Mouse (Mus musculus) thymus, adult 2 months (tissue): ENCODE data around the gene Minos1. TPM values are rescaled to one million over a fixed set of nuclear protein-coding genes. Genes with fewer than 3 reads are reported as not detected.

Experiments
- DNase-seq: peaks from one replicate; pipeline ENCODE4 v3.0.0; 2021
- H3K27ac ChIP-seq: fragments of 200-500 bp; 2 replicates; pipeline ENCODE4 v1.5.1; 2012; ENCODE audit warnings: low read length, control low read depth; ENCODE audit not compliant: control insufficient read depth, insufficient read depth
- H3K27me3 ChIP-seq: fragments of 200-500 bp; 2 replicates; pipeline ENCODE4 v1.6.1; 2012; ENCODE audit warnings: mild to moderate bottlenecking, low read length, moderate library complexity, mixed read lengths; ENCODE audit not compliant: control insufficient read depth, insufficient read depth
- H3K36me3 ChIP-seq: fragments of 200-500 bp; 2 replicates; pipeline ENCODE4 v1.6.1; 2012; ENCODE audit warnings: mild to moderate bottlenecking, low read length, moderate library complexity; ENCODE audit not compliant: control insufficient read depth, insufficient read depth
- H3K4me1 ChIP-seq: fragments of 200-500 bp; replicated peaks from 2 replicates; pipeline ENCODE4 v1.6.1; 2012; ENCODE audit warnings: low read length; ENCODE audit not compliant: control insufficient read depth, insufficient read depth
- H3K4me3 ChIP-seq: fragments of 200-500 bp; 2 replicates; pipeline ENCODE4 v1.5.1; 2012; ENCODE audit warnings: mild to moderate bottlenecking, low read length, control low read depth, moderate library complexity; ENCODE audit not compliant: control insufficient read depth, insufficient read depth
- CTCF ChIP-seq: fragments of 200-500 bp; IDR thresholded peaks from 2 replicates; pipeline ENCODE4 v1.5.1; 2012; ENCODE audit warnings: mild to moderate bottlenecking, control low read depth, low read length, moderate library complexity, borderline replicate concordance; ENCODE audit not compliant: control insufficient read depth, poor library complexity, insufficient read depth; ENCODE audit errors: extremely low read depth
- POLR2A ChIP-seq: fragments of 200-500 bp; IDR thresholded peaks from 2 replicates; pipeline ENCODE4 v1.6.1; 2012; ENCODE audit warnings: mild to moderate bottlenecking, low read length, control low read depth, moderate library complexity; ENCODE audit not compliant: control insufficient read depth, poor library complexity, insufficient read depth; ENCODE audit errors: extremely low read depth
- WGBS: fragments of 180-500 bp; shearing (Covaris S2); methylation state at CpG from one replicate; pipeline ENCODE4 v1.1.7; 2018; 5-methylcytosine and 5-hydroxymethylcytosine counted together
- polyA plus RNA-seq: library from polyadenylated mRNA; depleted of rRNA; stranded (reverse); fragments of >200 nt; gene quantifications from 2 replicates; pipeline ENCODE4 v1.2.3, GENCODE M21; 2012

The Minos1 gene
- polyA plus RNA-seq, 1 experiment = 65.3 TPM

- Histone ChIP-seq H3K36me3 (no peaks in the 10 kb centered on the region), H3K4me3 (no peak overlapping the region), H3K27ac (no peak overlapping the region), H3K4me1 (no peaks in the 10 kb centered on the region), H3K27me3 (no peaks in the 10 kb centered on the region)
- no peak for DNase-seq
- no peak for TF ChIP-seq CTCF
- TF ChIP-seq POLR2A = no peak
- 72% methylated on average over 20 of the region's 20 CpGs for WGBS
Observed at GRCm38 (mm10) chr4:139175061-139175971, 44.4 kb upstream of the Minos1 start.

DNA sequence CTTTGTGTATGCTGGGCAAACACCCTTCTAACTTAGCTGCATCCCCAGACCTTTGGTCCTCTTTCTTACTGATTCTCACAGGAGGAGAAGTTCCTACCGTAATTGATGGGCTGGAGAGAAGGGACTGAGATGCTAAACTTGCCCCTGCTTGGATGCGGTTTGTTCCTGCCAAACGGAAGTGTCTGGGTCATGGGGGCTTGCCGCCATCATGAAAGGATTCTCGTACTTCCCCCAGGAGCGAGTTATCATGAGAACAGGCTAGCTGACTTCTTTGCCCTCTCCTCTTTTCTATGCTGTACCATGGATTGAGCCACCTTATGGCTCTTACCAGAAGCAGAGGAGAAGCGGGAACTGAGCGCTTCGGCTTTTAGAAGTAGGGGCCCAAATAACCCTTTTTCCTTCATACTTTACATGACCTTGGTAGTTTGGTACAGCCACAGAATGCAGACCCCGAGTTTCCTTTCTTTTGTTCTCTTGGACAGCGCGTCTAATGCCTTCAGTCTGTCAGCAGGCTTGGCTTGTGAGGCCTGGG is 38.9 kb upstream of the Minos1 start:
- Histone ChIP-seq H3K4me3 (no peak overlapping the region), H3K27me3 (no peaks in the 10 kb centered on the region), H3K27ac (no peak overlapping the region), H3K4me1 (peaks cover 10% of the 10 kb centered on the region), H3K36me3 (no peaks in the 10 kb centered on the region)
- no peak for DNase-seq
- WGBS = 92% methylated on average over 12 of the region's 12 CpGs
- TF ChIP-seq POLR2A = no peak
- TF ChIP-seq CTCF = no peak

- peak; percentile 10 for DNase-seq
- no peak overlapping the region for H3K4me3 ChIP-seq
- H3K27ac ChIP-seq = no peak overlapping the region
- 28% methylated on average over 15 of the region's 15 CpGs for WGBS
- no peaks in the 10 kb centered on the region for H3K36me3 ChIP-seq
- H3K27me3 ChIP-seq = no peaks in the 10 kb centered on the region
- H3K4me1 ChIP-seq = peaks cover 10% of the 10 kb centered on the region
- TF ChIP-seq POLR2A (no peak), CTCF (no peak)
Observed at GRCm38 (mm10) chr4:139168985-139169747, 38.3 kb upstream of the Minos1 start.

DNA sequence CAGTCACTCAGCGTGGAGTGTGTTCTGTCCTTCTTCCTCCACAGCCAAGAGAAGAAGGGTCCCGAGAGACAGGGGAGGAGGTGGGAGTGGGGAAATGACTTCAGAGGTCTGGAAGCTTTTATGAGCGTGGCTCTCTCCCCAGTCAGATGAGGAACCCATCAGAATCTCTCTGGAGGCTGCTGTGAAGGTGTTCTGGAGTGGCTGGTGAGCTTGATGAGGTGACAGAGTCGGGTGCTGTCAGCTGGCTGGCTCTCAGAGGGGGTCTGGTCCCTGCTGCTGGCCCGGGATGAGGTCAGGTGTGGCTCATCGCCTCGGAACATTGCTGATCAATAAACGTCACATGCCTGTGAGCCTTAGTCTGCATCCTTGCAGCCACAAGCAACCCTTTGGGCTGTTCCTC is 36.2 kb upstream of the Minos1 start:
- Histone ChIP-seq H3K4me1 (peaks cover 10% of the 10 kb centered on the region), H3K27me3 (no peaks in the 10 kb centered on the region), H3K27ac (no peak overlapping the region), H3K4me3 (no peak overlapping the region), H3K36me3 (no peaks in the 10 kb centered on the region)
- TF ChIP-seq POLR2A (no peak), CTCF (no peak)
- DNase-seq = no peak
- 91% methylated on average over 8 of the region's 8 CpGs for WGBS

DNA sequence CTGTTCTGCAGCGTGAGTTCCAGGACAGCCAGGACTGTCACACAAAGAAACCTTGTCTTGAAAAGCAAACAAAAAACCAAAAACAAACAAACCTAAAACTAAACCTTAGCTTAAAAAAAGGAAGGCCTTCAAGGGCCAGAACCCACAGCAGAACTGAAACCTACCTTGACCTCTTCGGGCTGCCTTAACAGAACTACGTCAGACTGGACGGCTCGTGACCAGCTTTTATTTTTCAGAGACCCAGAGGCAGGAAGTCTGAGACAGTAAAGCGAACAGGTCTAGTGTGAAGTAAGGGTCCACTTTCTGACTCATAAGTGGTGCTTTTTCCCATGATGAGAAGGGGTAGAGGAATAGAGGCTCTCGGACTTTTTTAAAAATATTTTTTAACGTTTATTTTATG is 35.3 kb upstream of the Minos1 start:
- Histone ChIP-seq H3K4me3 (no peak overlapping the region), H3K36me3 (no peaks in the 10 kb centered on the region), H3K4me1 (peaks cover 10% of the 10 kb centered on the region), H3K27ac (no peak overlapping the region), H3K27me3 (no peaks in the 10 kb centered on the region)
- WGBS = 94% methylated on average over 8 of the region's 8 CpGs
- DNase-seq = no peak
- no peak for TF ChIP-seq POLR2A
- no peak for TF ChIP-seq CTCF

DNA sequence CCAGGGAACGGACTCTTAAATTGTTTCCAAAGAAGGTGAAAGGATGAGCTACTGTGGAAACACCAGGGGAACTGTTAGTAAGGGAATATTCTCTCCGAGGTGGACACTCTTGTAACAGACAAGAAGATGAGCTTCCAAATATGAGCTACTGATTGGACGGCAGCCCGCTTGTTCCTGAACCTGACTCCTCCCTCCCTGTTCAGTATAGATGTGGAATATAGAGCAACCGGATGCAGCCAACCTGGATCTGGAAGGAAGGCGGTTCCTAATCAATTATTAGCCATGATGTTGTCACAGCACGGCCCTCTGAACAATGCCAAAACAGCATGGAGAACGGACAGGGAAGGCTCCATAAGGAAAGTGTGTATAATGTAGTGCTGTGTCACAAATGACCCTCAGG is 34.3 kb upstream of the Minos1 start:
- H3K36me3 ChIP-seq = no peaks in the 10 kb centered on the region
- H3K4me1 ChIP-seq = peaks cover 10% of the 10 kb centered on the region
- no peaks in the 10 kb centered on the region for H3K27me3 ChIP-seq
- no peak overlapping the region for H3K27ac ChIP-seq
- H3K4me3 ChIP-seq = no peak overlapping the region
- TF ChIP-seq POLR2A (no peak), CTCF (no peak)
- DNase-seq = no peak
- WGBS = 96% methylated on average over 8 of the region's 8 CpGs

GRCm38 (mm10) chr4:139164082-139164481 is 33.2 kb upstream of the Minos1 start:
- TF ChIP-seq CTCF (no peak), POLR2A (no peak)
- Histone ChIP-seq H3K27ac (no peak overlapping the region), H3K4me3 (no peak overlapping the region), H3K4me1 (peaks cover 4% of the 10 kb centered on the region; the same call in 1 of the 2 replicates), H3K27me3 (no peaks in the 10 kb centered on the region), H3K36me3 (no peaks in the 10 kb centered on the region)
- 96% methylated on average over 6 of the region's 6 CpGs for WGBS
- no peak for DNase-seq
